Mouse (Mus musculus) lung, embryonic 15.5 days (tissue): ENCODE data around the gene Npepl1. TPM values are rescaled to one million over a fixed set of nuclear protein-coding genes. Genes with fewer than 3 reads are reported as not detected.

Source experiments
- ATAC-seq: fragments of 200-750 bp; cut with Nextera tagmentation; 2 replicates; pipeline ENCODE4 v1.8.0; 2017; ENCODE audit warnings: moderate number of reproducible peaks, borderline replicate concordance; ENCODE audit not compliant: low FRiP score, low TSS enrichment; ENCODE audit errors: extremely low read depth
- H3K27ac ChIP-seq: fragments of 300-500 bp; sonication (generic); 2 replicates; pipeline ENCODE4 v1.5.1; 2015; ENCODE audit warnings: moderate library complexity, mild to moderate bottlenecking, inconsistent platforms
- H3K27me3 ChIP-seq: fragments of 300-500 bp; sonication (generic); 2 replicates; pipeline ENCODE4 v1.6.1; 2015; ENCODE audit warnings: inconsistent platforms
- H3K36me3 ChIP-seq: fragments of 300-500 bp; sonication (generic); 2 replicates; pipeline ENCODE4 v1.6.1; 2015; ENCODE audit warnings: inconsistent platforms
- H3K4me1 ChIP-seq: fragments of 300-500 bp; sonication (generic); 2 replicates; pipeline ENCODE4 v1.6.1; 2015; ENCODE audit warnings: inconsistent platforms
- H3K4me2 ChIP-seq: fragments of 300-500 bp; sonication (generic); 2 replicates; pipeline ENCODE4 v1.6.1; 2015; ENCODE audit warnings: inconsistent platforms, mild to moderate bottlenecking, moderate library complexity
- H3K4me3 ChIP-seq: fragments of 300-500 bp; sonication (generic); 2 replicates; pipeline ENCODE4 v1.5.1; 2015; ENCODE audit warnings: mild to moderate bottlenecking, inconsistent platforms
- H3K9ac ChIP-seq: fragments of 300-500 bp; sonication (generic); 2 replicates; pipeline ENCODE4 v1.6.1; 2015; ENCODE audit warnings: inconsistent platforms
- H3K9me3 ChIP-seq: fragments of 300-500 bp; sonication (generic); 2 replicates; pipeline ENCODE4 v1.6.1; 2016; ENCODE audit warnings: inconsistent platforms
- WGBS: fragments of 180-500 bp; shearing (Covaris S2); methylation state at CpG from one replicate; pipeline ENCODE4 v1.1.7; 2015; 5-methylcytosine and 5-hydroxymethylcytosine counted together
- polyA plus RNA-seq: library from polyadenylated mRNA; unstranded; fragments of >200 nt; fragmentation: Nextera tagmentation; extraction: Ambion mirVana; gene quantifications from 2 replicates; pipeline ENCODE4 v1.2.1, GENCODE M21; 2015

Gene Npepl1
- polyA plus RNA-seq, 1 experiment from 2014 or later: 66.7 TPM

GRCm38 (mm10) chr2:174076433-174076824 is 33.7 kb upstream of the Npepl1 start:
- ATAC-seq: no peak
- Histone ChIP-seq H3K4me3 (peak overlapping the region; percentile 84), H3K27me3 (no peaks in the 10 kb centered on the region), H3K36me3 (no peaks in the 10 kb centered on the region), H3K9me3 (no peaks in the 10 kb centered on the region), H3K9ac (peak overlapping the region; percentile 97), H3K27ac (peak overlapping the region; percentile 96), H3K4me1 (peaks cover 29% of the 10 kb centered on the region), H3K4me2 (peak overlapping the region; percentile 91)
- under 1% methylated on average over 22 of the region's 22 CpGs for WGBS

- WGBS: 0% methylated on average over 19 of the region's 19 CpGs
- H3K9ac ChIP-seq: peak overlapping the region; percentile 97
- peak overlapping the region; percentile 84 for H3K4me3 ChIP-seq
- H3K4me1 ChIP-seq: peaks cover 34% of the 10 kb centered on the region
- no peaks in the 10 kb centered on the region for H3K36me3 ChIP-seq
- no peak for ATAC-seq
- H3K27me3 ChIP-seq: no peaks in the 10 kb centered on the region
- H3K4me2 ChIP-seq: peak overlapping the region; percentile 91
- H3K9me3 ChIP-seq: no peaks in the 10 kb centered on the region
- H3K27ac ChIP-seq: peak overlapping the region; percentile 96
Observed at GRCm38 (mm10) chr2:174077004-174077695, 33.0 kb upstream of the Npepl1 start.

- Histone ChIP-seq H3K36me3 (no peaks in the 10 kb centered on the region), H3K4me3 (peak overlapping the region; percentile 84), H3K4me2 (peak overlapping the region; percentile 91), H3K4me1 (peaks cover 40% of the 10 kb centered on the region), H3K27ac (peak overlapping the region; percentile 96; the same call in 1 of the 2 replicates), H3K9me3 (no peaks in the 10 kb centered on the region), H3K9ac (peak overlapping the region; percentile 97; the same call in 1 of the 2 replicates), H3K27me3 (no peaks in the 10 kb centered on the region)
- no peak for ATAC-seq
- 8% methylated on average over 11 of the region's 11 CpGs for whole genome bisulfite sequencing
Observed at GRCm38 (mm10) chr2:174077776-174078338, 32.3 kb upstream of the Npepl1 start.

- no peak overlapping the region for H3K4me2 ChIP-seq
- ATAC-seq: no peak
- H3K27me3 ChIP-seq: no peaks in the 10 kb centered on the region
- H3K36me3 ChIP-seq: no peaks in the 10 kb centered on the region
- peaks cover 39% of the 10 kb centered on the region for H3K4me1 ChIP-seq
- H3K9ac ChIP-seq: no peak overlapping the region
- H3K27ac ChIP-seq: peak overlapping the region; percentile 58
- H3K4me3 ChIP-seq: no peak overlapping the region
- 57% methylated on average over 5 of the region's 5 CpGs for WGBS
- no peaks in the 10 kb centered on the region for H3K9me3 ChIP-seq
Observed at GRCm38 (mm10) chr2:174081833-174082232, 28.3 kb upstream of the Npepl1 start.

DNA sequence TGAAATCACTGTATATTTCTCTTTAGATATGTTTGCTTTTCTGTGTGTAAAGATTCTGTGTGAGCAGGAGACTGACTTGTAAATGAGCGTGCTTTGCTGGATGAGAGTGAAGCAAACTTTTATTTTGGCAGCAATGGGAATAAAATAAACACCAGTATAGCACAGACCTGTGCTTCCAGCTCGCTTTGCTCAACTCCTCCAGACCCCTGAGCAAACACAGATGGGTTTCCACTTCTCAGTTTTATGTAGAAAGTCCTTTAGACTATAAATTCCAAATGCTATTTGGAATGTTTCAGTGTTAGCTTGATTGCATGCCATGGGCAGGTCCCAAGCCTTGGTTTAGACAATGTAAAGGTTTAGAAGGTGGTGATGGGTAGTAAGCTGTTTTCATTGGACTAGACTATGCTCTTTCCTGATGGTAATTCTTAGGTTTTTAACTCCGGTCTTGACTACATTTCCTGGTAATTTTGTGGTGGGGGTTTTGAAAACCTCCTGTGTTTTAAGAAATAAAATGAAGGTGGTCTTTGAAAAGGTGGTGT is 27.7 kb upstream of the Npepl1 start:
- Histone ChIP-seq H3K4me3 (no peak overlapping the region), H3K27ac (peak overlapping the region; percentile 58), H3K27me3 (no peaks in the 10 kb centered on the region), H3K9me3 (no peaks in the 10 kb centered on the region), H3K4me1 (peaks cover 33% of the 10 kb centered on the region), H3K9ac (no peak overlapping the region), H3K4me2 (no peak overlapping the region), H3K36me3 (no peaks in the 10 kb centered on the region)
- WGBS: 51% methylated on average over 3 of the region's 3 CpGs
- ATAC-seq: peak; percentile 64; the same call in 1 of the 2 replicates

GRCm38 (mm10) chr2:174095086-174095485 is 15.1 kb upstream of the Npepl1 start:
- H3K4me3 ChIP-seq: no peak overlapping the region
- no peak overlapping the region for H3K9ac ChIP-seq
- no peaks in the 10 kb centered on the region for H3K4me1 ChIP-seq
- no peak overlapping the region for H3K4me2 ChIP-seq
- H3K36me3 ChIP-seq: peaks cover 51% of the 10 kb centered on the region; the same call in 1 of the 2 replicates
- 90% methylated on average over 3 of the region's 3 CpGs for WGBS
- no peak overlapping the region for H3K27ac ChIP-seq
- no peaks in the 10 kb centered on the region for H3K9me3 ChIP-seq
- H3K27me3 ChIP-seq: no peaks in the 10 kb centered on the region
- ATAC-seq: no peak

DNA sequence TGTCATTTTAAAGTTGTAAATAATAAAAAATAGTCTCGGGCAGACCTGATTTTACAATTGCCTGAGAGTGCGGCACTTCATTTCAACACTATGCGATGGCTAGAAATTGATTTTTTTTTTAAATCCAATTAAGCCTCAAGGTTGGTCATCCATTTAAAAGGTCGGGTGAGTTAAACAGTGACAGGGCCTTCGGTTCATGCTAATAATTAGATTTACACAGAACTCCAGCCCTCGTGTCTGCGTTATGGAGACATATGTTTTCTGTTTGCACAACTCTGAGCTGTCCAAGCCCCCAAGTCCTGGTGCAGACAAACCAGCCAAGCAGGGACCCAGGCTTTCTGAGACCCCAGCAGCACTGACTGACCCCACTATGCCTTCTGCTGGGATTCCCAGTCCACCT is 7.8 kb upstream of the Npepl1 start:
- no peak for ATAC-seq
- Histone ChIP-seq H3K36me3 (peaks cover 6% of the 10 kb centered on the region; the same call in 1 of the 2 replicates), H3K27me3 (no peaks in the 10 kb centered on the region), H3K4me2 (no peak overlapping the region), H3K27ac (no peak overlapping the region), H3K4me3 (no peak overlapping the region), H3K9me3 (no peaks in the 10 kb centered on the region), H3K9ac (no peak overlapping the region), H3K4me1 (no peaks in the 10 kb centered on the region)
- WGBS: 77% methylated on average over 7 of the region's 7 CpGs

GRCm38 (mm10) chr2:174103527-174103926 is 6.6 kb upstream of the Npepl1 start:
- ATAC-seq: no peak
- WGBS: 59% methylated on average over 4 of the region's 4 CpGs
- Histone ChIP-seq H3K36me3 (0 out of 2 replicates have a peak, but pooled peaks cover under 1% of the 10 kb centered on the region), H3K4me2 (no peak overlapping the region), H3K27me3 (no peaks in the 10 kb centered on the region), H3K9me3 (no peaks in the 10 kb centered on the region), H3K4me1 (no peaks in the 10 kb centered on the region), H3K4me3 (no peak overlapping the region), H3K9ac (no peak overlapping the region), H3K27ac (no peak overlapping the region)

DNA sequence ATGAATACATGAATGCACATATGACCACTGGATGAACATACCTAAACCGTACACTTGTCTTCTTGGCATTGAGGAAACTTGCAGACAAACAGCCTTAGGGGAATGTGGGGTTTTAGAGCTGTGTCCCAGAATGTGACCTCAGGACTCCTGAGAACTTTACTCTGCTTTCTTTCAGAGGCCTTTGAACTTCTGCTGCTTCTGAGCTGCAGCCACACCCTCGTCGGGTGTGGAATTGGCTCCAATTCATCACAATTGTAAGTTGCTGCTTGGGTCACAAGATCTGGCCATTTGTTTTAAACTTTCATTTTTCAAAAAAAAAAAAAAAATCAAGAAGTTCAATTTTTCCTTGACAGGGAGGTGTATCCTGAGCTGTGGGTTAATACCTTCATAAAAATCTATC is 2.8 kb upstream of the Npepl1 start:
- Histone ChIP-seq H3K9me3 (no peaks in the 10 kb centered on the region), H3K36me3 (no peaks in the 10 kb centered on the region), H3K27me3 (no peaks in the 10 kb centered on the region), H3K4me3 (no peak overlapping the region), H3K4me1 (peaks cover 13% of the 10 kb centered on the region), H3K4me2 (no peak overlapping the region), H3K27ac (no peak overlapping the region), H3K9ac (no peak overlapping the region)
- 65% methylated on average over 3 of the region's 3 CpGs for WGBS
- no peak for ATAC-seq

- ATAC-seq: peak; percentile 51
- peaks cover 12% of the 10 kb centered on the region for H3K36me3 ChIP-seq
- no peaks in the 10 kb centered on the region for H3K27me3 ChIP-seq
- H3K4me3 ChIP-seq: peak overlapping the region; percentile 65
- H3K4me1 ChIP-seq: peaks cover 13% of the 10 kb centered on the region
- no peaks in the 10 kb centered on the region for H3K9me3 ChIP-seq
- H3K9ac ChIP-seq: peak overlapping the region; percentile 80
- WGBS: 43% methylated on average over 33 of the region's 33 CpGs
- H3K27ac ChIP-seq: peak overlapping the region; percentile 63
- peak overlapping the region; percentile 92 for H3K4me2 ChIP-seq
Observed at GRCm38 (mm10) chr2:174110783-174111549, 817 bp downstream of the Npepl1 start.

GRCm38 (mm10) chr2:174112931-174113330 is 2.8 kb downstream of the Npepl1 start:
- Histone ChIP-seq H3K4me1 (peaks cover 13% of the 10 kb centered on the region), H3K9me3 (no peaks in the 10 kb centered on the region), H3K4me3 (no peak overlapping the region), H3K4me2 (no peak overlapping the region), H3K36me3 (peaks cover 26% of the 10 kb centered on the region), H3K27ac (no peak overlapping the region), H3K27me3 (no peaks in the 10 kb centered on the region), H3K9ac (no peak overlapping the region)
- WGBS: 62% methylated on average over 18 of the region's 18 CpGs
- no peak for ATAC-seq
